Mouse (Mus musculus): ENCODE measurements around the gene Mid1.

- TF ChIP-seq POLR2A (IDR thresholded peaks at IDR 0.05; ENCODE audit: extremely low read depth, insufficient read depth, low read length): no peak
- no peak for TF ChIP-seq CTCF (IDR thresholded peaks at IDR 0.05; ENCODE audit: extremely low read depth, insufficient read depth, low read length)
Measured at GRCm38 (mm10) chrX:169813673-169814072, 128.7 kb downstream of the Mid1 start.
